In genomic region chr5:127470351-127470750, GRCm38 (mm10) we compare ENCODE assay signal across 17 mouse cellular contexts.
"Had no signal": no experiment of that assay in that cellular context is flagged by ENCODE, and none has a peak within 500 bp of the region (broad histone marks: within the 10 kb centered on the region; RNA-seq: fewer than 3 reads in every experiment).

No protein-coding gene starts in this region.

- H3K36me3 ChIP-seq: midbrain, embryonic 10.5 days; midbrain, embryonic 12.5 days; neural tube, embryonic 13.5 days; neural tube, embryonic 15.5 days; stomach, embryonic 15.5 days had no signal

- H3K27ac ChIP-seq: midbrain, embryonic 10.5 days; midbrain, embryonic 12.5 days; neural tube, embryonic 13.5 days; neural tube, embryonic 15.5 days; stomach, embryonic 15.5 days; stomach, postnatal 0 days had no signal

- H3K4me1 ChIP-seq: midbrain, embryonic 12.5 days; stomach, embryonic 15.5 days had no signal

- H3K4me3 ChIP-seq: midbrain, embryonic 10.5 days; midbrain, embryonic 12.5 days; myocyte; neural tube, embryonic 13.5 days; neural tube, embryonic 15.5 days; stomach, embryonic 15.5 days had no signal

- DNase-seq: lung, adult 18-20 months; lung, embryonic 14.5 days; lung, postnatal 10 days; lung, postnatal 4 days; midbrain, embryonic 14.5 days; right cerebral cortex, postnatal 14 days; thymus, adult 2 months; thymus, postnatal 25 days; thymus, postnatal 4 days had no signal

- H3K9ac ChIP-seq: midbrain, embryonic 12.5 days; neural tube, embryonic 13.5 days; neural tube, embryonic 15.5 days; stomach, embryonic 15.5 days had no signal

- H3K9me3 ChIP-seq: midbrain, embryonic 10.5 days; midbrain, embryonic 12.5 days; neural tube, embryonic 13.5 days; neural tube, embryonic 15.5 days; stomach, embryonic 15.5 days had no signal

- H3K27me3 ChIP-seq: stomach, embryonic 15.5 days had no signal

- ATAC-seq: midbrain, embryonic 16.5 days had no signal

- H3K4me2 ChIP-seq: lung, embryonic 14.5 days; midbrain, embryonic 12.5 days; neural tube, embryonic 13.5 days; neural tube, embryonic 15.5 days; stomach, embryonic 15.5 days had no signal
